Mouse (Mus musculus) testis, postnatal 14 days (tissue): Measurements from ENCODE around the gene Rbfox3.

Source experiments
- DNase-seq: peaks from one replicate; pipeline ENCODE4 v3.0.0; 2021; ENCODE audit warnings: low spot score

Rbfox3 gene

GRCm38 (mm10) chr11:118911307-118912070 is at the start of gene Rbfox3:
Rbfox3 (minus strand) TSS chr11:118911597.
- no peak for DNase-seq

GRCm38 (mm10) chr11:118960649-118961048 is 49.3 kb upstream of the Rbfox3 start:
- no peak for DNase-seq

GRCm38 (mm10) chr11:118957070-118957471 is 45.7 kb upstream of the Rbfox3 start:
- no peak for DNase-seq

DNA sequence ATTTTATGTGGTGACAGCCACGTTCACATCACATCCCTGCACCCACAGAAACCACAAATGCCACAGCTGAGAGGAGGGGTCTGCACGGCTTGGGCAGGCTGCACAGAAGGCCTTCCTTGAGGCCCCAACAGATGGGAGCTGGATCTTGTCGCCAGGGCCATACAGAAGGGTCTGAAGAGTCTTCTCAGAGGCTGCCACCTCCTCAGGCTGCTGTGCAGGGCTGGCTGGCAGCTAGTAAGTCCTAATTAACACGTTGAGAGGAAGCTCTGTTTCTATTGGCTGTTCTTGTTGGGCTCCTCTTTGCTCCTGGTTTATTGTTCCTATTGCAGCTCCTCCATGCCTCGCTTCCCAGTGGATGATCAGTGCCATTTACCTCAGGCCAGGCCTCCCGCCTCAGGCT is 43.6 kb upstream of the Rbfox3 start:
- no peak for DNase-seq

- peak; percentile 71 for DNase-seq
Measured at GRCm38 (mm10) chr11:118945868-118946267, 34.5 kb upstream of the Rbfox3 start.

DNA sequence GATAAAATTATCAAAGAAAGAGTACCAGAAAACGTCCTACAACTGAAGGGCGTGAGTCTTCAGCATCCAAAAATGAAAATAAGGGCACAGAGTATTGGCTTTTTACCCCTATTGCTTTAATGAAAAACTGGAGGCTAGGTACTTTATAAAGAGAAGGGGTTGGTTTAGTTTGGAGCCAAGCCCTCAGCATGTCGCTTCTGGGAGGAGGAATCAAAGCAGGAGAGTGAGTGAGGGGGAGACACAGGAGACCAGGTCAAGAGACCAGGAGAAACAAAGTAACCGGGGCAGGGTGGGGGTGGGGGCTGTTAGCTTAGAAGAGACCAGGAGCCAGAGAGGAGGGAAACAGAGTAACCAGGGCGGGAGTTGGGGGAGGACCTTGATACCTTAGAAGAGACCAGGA is 29.9 kb upstream of the Rbfox3 start:
- DNase-seq = peak; percentile 56

DNA sequence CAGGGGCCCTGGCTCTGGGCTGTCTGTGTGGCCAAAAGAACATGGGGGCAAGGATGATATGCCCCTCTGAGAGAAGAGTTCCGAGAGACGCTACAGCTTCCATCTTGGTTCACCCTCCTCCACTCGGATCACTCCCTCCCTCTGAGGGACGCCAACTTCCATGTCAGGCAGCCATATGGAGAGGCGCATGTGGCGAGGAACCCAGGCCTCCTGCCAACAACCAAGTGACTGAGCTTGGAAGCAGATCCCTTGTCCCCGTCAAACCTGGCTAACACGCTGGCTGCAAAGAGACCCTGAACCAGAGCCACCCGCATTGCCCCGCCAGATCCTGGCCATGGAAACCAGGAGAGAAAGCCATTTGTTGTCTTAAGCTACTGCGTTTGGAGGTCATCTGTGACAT is 29.1 kb upstream of the Rbfox3 start:
- DNase-seq = no peak

DNA sequence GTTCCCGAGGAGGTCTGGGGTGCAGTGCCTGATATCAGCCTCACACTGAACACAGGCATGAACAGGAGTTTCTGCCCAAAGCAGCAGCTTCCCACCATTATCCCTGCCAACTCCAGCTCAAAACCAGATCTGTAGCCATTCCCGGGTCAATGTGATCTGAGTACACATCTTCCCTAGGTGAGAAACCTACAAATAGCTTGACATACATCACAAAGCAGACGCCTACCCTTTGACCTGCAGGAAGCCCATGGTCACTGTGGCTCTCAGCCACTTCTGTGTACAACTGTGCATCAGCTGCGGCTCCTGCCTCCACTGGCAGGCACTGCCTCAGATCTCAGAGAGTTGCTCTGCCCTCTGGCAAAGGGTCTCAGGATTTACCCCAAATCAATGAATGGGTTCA is 28.3 kb upstream of the Rbfox3 start:
- no peak for DNase-seq

DNA sequence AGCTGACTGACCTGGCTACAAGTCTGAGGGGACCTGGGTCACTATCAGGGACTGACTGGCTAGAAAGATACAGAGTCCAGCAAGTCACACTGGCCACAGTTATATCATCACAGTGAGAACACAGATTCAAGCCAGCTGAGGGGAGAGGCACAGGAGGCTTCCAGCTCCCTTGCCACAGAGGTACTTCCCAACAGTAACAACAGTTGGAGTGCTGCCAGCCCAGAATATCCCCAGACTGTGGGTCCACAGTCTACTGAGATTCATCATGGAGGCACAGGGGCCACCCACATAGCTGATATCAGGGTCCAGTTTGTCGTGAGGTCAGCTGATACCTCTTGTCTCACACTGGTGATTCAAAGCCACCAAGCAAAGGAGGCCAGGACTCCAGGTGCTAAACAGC is 23.5 kb upstream of the Rbfox3 start:
- no peak for DNase-seq

GRCm38 (mm10) chr11:118927081-118927480 is 15.7 kb upstream of the Rbfox3 start:
- no peak for DNase-seq

- DNase-seq = no peak
Measured at GRCm38 (mm10) chr11:118921852-118922251, 10.5 kb upstream of the Rbfox3 start.

GRCm38 (mm10) chr11:118916423-118917030 is 5.1 kb upstream of the Rbfox3 start:
- no peak for DNase-seq

DNA sequence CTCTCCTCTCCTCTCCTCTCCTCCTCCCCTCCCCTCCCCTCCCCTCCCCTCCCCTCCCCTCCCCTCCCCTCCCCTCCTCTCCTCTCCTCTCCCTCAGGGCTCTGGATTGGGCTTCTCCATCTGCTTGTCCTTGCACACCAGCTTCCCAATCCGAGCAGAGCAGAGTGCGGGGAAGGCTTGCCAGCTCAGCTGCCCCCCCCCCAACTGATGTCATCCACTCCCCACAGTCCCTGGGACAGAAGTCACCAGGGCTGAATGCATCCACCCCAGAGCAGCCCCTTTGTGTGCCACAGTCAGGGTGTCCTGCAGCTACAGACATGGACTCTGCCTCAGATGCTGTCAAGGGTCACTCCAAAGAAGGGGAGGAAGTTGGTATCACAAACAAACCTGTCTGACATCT is 4.5 kb upstream of the Rbfox3 start:
- no peak for DNase-seq

GRCm38 (mm10) chr11:118912686-118913085 is 1.3 kb upstream of the Rbfox3 start:
- DNase-seq = no peak

GRCm38 (mm10) chr11:118910756-118911155 is 641 bp downstream of the Rbfox3 start:
- DNase-seq = no peak

DNA sequence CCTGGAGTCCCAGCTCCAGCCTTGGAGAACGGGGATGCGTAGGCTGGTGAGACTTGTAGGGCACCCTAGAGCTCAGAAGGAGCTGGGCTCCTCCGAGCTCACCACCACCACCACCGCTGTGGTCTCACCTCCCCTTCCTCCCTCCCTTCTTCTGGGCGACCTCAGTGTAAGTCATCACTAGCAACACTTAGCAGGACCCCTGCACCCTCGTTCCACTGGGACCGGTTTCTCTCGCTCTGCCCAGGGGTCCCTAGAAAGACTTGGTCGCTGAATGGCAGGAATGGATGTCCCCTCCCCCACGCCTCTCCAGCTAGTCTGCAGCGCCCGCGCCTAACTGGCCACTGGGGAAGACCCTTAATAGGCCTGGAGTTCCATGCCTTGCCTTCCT is 1.6 kb downstream of the Rbfox3 start:
- DNase-seq = no peak

GRCm38 (mm10) chr11:118908981-118909813 is 2.2 kb downstream of the Rbfox3 start:
- DNase-seq = no peak

DNA sequence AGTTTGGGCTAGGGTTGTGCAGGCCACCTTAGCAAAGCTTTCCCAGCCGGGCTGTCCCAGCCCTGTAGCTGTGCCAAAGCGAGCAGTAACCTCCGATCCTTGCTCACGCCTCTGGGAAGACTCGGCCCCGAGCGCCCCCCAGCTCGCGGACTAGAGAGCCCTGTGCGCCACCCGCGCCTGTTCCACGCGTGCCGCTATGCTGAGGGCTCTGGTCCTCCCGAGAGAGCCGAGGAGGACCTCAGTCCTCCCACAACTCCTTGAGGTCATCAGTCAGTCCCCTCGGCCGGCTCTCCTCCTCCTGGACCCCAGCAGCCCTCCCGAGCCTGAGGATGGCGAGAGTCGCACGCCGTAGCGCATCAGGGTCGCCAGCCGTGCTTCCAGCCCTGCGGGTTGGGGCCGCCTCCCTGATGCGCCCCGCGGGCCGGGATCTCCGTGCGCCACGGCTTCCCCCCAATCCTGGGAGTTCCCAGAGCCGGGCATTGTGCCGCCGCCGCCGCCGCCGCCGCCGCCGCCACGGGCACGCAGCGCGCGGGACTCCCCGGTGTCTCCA is 2.9 kb downstream of the Rbfox3 start:
- DNase-seq = no peak

DNA sequence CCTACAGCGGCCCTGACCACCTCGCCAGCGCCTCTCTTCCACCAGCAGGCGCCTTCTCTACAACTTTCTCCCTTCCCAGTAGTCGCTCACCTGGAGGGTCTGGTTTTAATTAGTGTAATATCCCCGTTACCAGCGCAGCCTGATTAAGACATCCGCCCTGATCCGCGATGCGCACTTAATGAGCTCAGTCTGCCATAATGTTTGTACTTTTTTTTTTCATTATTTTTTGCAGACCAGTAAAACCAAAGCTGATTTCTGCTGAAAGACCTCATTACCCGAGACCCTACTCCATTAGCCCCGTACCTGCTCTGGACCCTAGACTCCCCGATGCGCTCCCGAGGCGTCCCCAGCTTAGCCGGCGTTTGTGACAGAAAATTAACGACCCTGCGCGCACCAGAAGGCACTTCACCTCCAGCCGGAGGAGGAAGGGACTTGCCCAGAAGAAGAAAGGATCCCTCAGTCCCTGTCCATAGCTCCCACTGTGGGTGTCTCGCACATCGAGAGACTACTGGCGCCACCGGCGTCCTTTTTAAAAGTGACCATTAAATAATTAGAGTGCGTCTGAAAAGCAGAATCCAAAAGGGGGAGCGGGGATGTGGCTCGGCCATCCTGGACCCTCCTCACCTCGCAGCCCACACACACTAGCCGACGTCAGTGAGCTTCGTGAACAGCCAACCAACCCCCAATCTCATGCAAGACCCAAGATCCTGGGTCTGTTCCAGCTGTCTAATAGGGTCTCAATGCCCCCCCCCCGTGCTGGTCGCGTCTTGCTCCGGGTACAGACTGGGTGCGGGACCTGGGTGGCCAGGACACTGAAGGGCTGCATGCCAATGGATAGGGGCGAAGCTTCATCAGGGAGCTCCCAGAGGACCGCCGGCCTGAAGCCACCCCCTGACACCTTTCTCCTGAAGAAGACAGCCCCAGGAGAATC is 3.7 kb downstream of the Rbfox3 start:
- DNase-seq = no peak

GRCm38 (mm10) chr11:118906824-118907470 is 4.5 kb downstream of the Rbfox3 start:
- no peak for DNase-seq
